ENCODE assay signal across 20 mouse cellular contexts in the genomic region with DNA sequence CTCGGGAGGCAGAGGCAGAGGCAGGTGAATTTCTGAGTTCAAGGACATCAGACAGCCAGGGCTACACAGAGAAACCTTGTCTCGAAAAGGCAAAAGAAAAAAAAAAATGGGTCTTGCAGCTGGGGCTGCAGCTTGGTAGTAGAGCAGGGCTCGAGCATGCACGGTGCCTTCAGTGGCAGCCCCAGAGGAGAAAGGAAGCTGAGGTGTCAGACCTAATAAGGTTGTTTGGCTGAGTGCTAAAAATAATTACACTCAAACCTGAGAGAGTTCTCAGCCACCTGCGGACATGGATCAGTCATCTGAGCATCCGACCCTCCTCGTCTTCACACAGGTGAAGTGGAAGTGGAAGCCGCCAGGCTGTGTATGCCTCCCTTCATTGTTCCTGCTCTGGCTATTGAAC. TPM values are rescaled to one million over a fixed set of nuclear protein-coding genes. Genes with fewer than 3 reads are reported as not detected.
DNase-seq lines count a peak whose midpoint lies in the region; ATAC-seq and TF ChIP-seq lines count a peak whose summit lies in the region.
"Had no signal": no experiment of that assay in that cellular context is flagged by ENCODE, and none has a peak within 500 bp of the region (broad histone marks: within the 10 kb centered on the region; RNA-seq: fewer than 3 reads in every experiment).

No protein-coding gene starts in this region.

- H3K9me3 ChIP-seq in embryonic facial prominence, embryonic 14.5 days (ENCODE audit: control insufficient read depth, low read length) = no peaks in the 10 kb centered on the region
- no peaks in the 10 kb centered on the region for H3K9me3 ChIP-seq in embryonic facial prominence, embryonic 10.5 days
- no peaks in the 10 kb centered on the region for H3K9me3 ChIP-seq in heart, postnatal 0 days (replicated peaks; ENCODE audit: control insufficient read depth, low read length)
- no peaks in the 10 kb centered on the region for H3K9me3 ChIP-seq in stomach, postnatal 0 days (ENCODE audit: control insufficient read depth, low read length)
- H3K9me3 ChIP-seq: forebrain, embryonic 13.5 days; limb, embryonic 15.5 days; megakaryocyte, embryonic 14.5 days; neural tube, embryonic 12.5 days had no signal

- no peak overlapping the region for H3K9ac ChIP-seq in embryonic facial prominence, embryonic 14.5 days (ENCODE audit: low read depth, low read length)
- H3K9ac ChIP-seq in heart, postnatal 0 days (replicated peaks; ENCODE audit: low read depth, low read length) = no peak overlapping the region
- no peak overlapping the region for H3K9ac ChIP-seq in stomach, postnatal 0 days (ENCODE audit: low read length)
- H3K9ac ChIP-seq: forebrain, embryonic 13.5 days; limb, embryonic 15.5 days; liver, postnatal 0 days; neural tube, embryonic 12.5 days had no signal

- 83% methylated on average over 8 of the region's 8 CpGs for WGBS in embryonic facial prominence, embryonic 14.5 days
- WGBS in embryonic facial prominence, embryonic 10.5 days = 88% methylated on average over 8 of the region's 8 CpGs
- 50% methylated on average over 8 of the region's 8 CpGs for WGBS in heart, postnatal 0 days
- WGBS in stomach, postnatal 0 days = 80% methylated on average over 8 of the region's 8 CpGs

- H3K36me3 ChIP-seq in embryonic facial prominence, embryonic 14.5 days (ENCODE audit: control insufficient read depth, insufficient read depth, low read length) = peaks cover 47% of the 10 kb centered on the region
- H3K36me3 ChIP-seq in embryonic facial prominence, embryonic 10.5 days (replicated peaks) = peaks cover 77% of the 10 kb centered on the region
- H3K36me3 ChIP-seq in heart, postnatal 0 days (replicated peaks; ENCODE audit: control insufficient read depth, insufficient read depth, low read length) = peaks cover 30% of the 10 kb centered on the region
- H3K36me3 ChIP-seq in stomach, postnatal 0 days (ENCODE audit: control insufficient read depth, insufficient read depth, low read length) = peaks cover 9% of the 10 kb centered on the region; the same call in 1 of the 2 replicates

- no peak overlapping the region for H3K4me2 ChIP-seq in embryonic facial prominence, embryonic 14.5 days (ENCODE audit: low read depth, low read length)
- H3K4me2 ChIP-seq in heart, postnatal 0 days (ENCODE audit: low read depth, low read length) = no peak overlapping the region
- no peak overlapping the region for H3K4me2 ChIP-seq in stomach, postnatal 0 days (replicated peaks; ENCODE audit: low read depth)
- H3K4me2 ChIP-seq: forebrain, embryonic 13.5 days; limb, embryonic 15.5 days; neural tube, embryonic 12.5 days had no signal

- H3K27me3 ChIP-seq in embryonic facial prominence, embryonic 14.5 days (replicated peaks; ENCODE audit: control insufficient read depth, insufficient read depth, low read length) = no peaks in the 10 kb centered on the region
- no peaks in the 10 kb centered on the region for H3K27me3 ChIP-seq in embryonic facial prominence, embryonic 10.5 days (replicated peaks; ENCODE audit: low read depth, poor library complexity, severe bottlenecking)
- no peaks in the 10 kb centered on the region for H3K27me3 ChIP-seq in heart, postnatal 0 days (ENCODE audit: control insufficient read depth, insufficient read depth, low read length)
- no peaks in the 10 kb centered on the region for H3K27me3 ChIP-seq in stomach, postnatal 0 days (ENCODE audit: control insufficient read depth, insufficient read depth, low read length)
- H3K27me3 ChIP-seq: forebrain, embryonic 13.5 days; limb, embryonic 15.5 days; megakaryocyte, embryonic 14.5 days; neural tube, embryonic 12.5 days; Patski had no signal

- no peak for TF ChIP-seq CTCF in heart, postnatal 0 days (IDR thresholded peaks at IDR 0.05; ENCODE audit: low read depth)
- no peak for TF ChIP-seq CTCF in stomach, postnatal 0 days (IDR thresholded peaks at IDR 0.05; ENCODE audit: low read depth)

- TF ChIP-seq EP300 in heart, postnatal 0 days (IDR thresholded peaks at IDR 0.05; ENCODE audit: low read depth) = no peak
- TF ChIP-seq EP300 in stomach, postnatal 0 days (optimal IDR thresholded peaks at IDR 0.05) = no peak

- no peak overlapping the region for H3K4me3 ChIP-seq in embryonic facial prominence, embryonic 14.5 days (ENCODE audit: low read depth, low read length)
- no peak overlapping the region for H3K4me3 ChIP-seq in embryonic facial prominence, embryonic 10.5 days
- H3K4me3 ChIP-seq in heart, postnatal 0 days (ENCODE audit: low read depth, low read length) = no peak overlapping the region
- H3K4me3 ChIP-seq in stomach, postnatal 0 days (ENCODE audit: low read depth, low read length) = no peak overlapping the region
- H3K4me3 ChIP-seq: forebrain, embryonic 13.5 days; limb, embryonic 15.5 days; megakaryocyte, embryonic 14.5 days; neural tube, embryonic 12.5 days had no signal

- intact Hi-C loops in heart, postnatal 14 days (cut with DNase I) = no loop called here

- peak; percentile 9 for DNase-seq in embryonic facial prominence, embryonic 14.5 days (ENCODE audit: low spot score)
- DNase-seq in embryonic facial prominence, embryonic 10.5 days (ENCODE audit: low spot score) = no peak
- no peak for DNase-seq in heart, postnatal 0 days (ENCODE audit: low spot score)
- no peak for DNase-seq in heart, postnatal 14 days
- DNase-seq in naive thymus-derived CD4-positive, alpha-beta T cell, adult 2 months (ENCODE audit: low read depth) = peak; percentile 49
- peak; percentile 72 for DNase-seq in thymus, postnatal 25 days
- no peak for DNase-seq in MN1 (ENCODE audit: low spot score)
- no peak for DNase-seq in stomach, postnatal 0 days (ENCODE audit: low spot score)
- DNase-seq: cerebellum, adult 9-11 months; gastrocnemius, postnatal 36 days; heart, postnatal 10 days; kidney, adult 8-10 months; kidney, postnatal 4 days; liver, postnatal 0 days; lung, postnatal 14 days had no signal

- H3K4me1 ChIP-seq in embryonic facial prominence, embryonic 14.5 days (ENCODE audit: control insufficient read depth, insufficient read depth, low read length) = no peaks in the 10 kb centered on the region; the same call in 1 of the 2 replicates
- peaks cover 4% of the 10 kb centered on the region; the same call in 1 of the 2 replicates for H3K4me1 ChIP-seq in embryonic facial prominence, embryonic 10.5 days
- peaks cover 9% of the 10 kb centered on the region; the same call in 1 of the 2 replicates for H3K4me1 ChIP-seq in heart, postnatal 0 days (ENCODE audit: control insufficient read depth, insufficient read depth)
- peaks cover 7% of the 10 kb centered on the region for H3K4me1 ChIP-seq in stomach, postnatal 0 days (replicated peaks; ENCODE audit: control insufficient read depth, insufficient read depth)
- H3K4me1 ChIP-seq: forebrain, embryonic 13.5 days; neural tube, embryonic 12.5 days had no signal

- H3K27ac ChIP-seq in embryonic facial prominence, embryonic 14.5 days (replicated peaks; ENCODE audit: low read depth, low read length) = no peak overlapping the region
- H3K27ac ChIP-seq in embryonic facial prominence, embryonic 10.5 days (replicated peaks) = no peak overlapping the region
- H3K27ac ChIP-seq in heart, postnatal 0 days (ENCODE audit: low read depth) = peak overlapping the region; percentile 33; the same call in 1 of the 2 replicates
- H3K27ac ChIP-seq in stomach, postnatal 0 days (replicated peaks) = no peak overlapping the region
- H3K27ac ChIP-seq: forebrain, embryonic 13.5 days; limb, embryonic 15.5 days; neural tube, embryonic 12.5 days had no signal

- 0 out of 2 replicates have a peak, but pooled peaks have one; percentile 20 for ATAC-seq in embryonic facial prominence, embryonic 14.5 days (ENCODE audit: low read depth)
- no peak for ATAC-seq in heart, postnatal 0 days (ENCODE audit: insufficient read depth, low read depth)
- no peak for ATAC-seq in stomach, postnatal 0 days (ENCODE audit: low FRiP score, low TSS enrichment)
- ATAC-seq: forebrain, embryonic 13.5 days; liver, postnatal 0 days; Patski had no signal

RNA-seq across cellular contexts. Expression of a gene that starts 26.5 kb away (rescaled TPM):
- polyA plus RNA-seq in embryonic facial prominence, embryonic 14.5 days (2014; fragmentation: Nextera tagmentation; extraction: Ambion mirVana) = 7.9 and 8.1 TPM in 2 replicates
- 8.0 and 8.9 TPM in 2 replicates for polyA plus RNA-seq in embryonic facial prominence, embryonic 10.5 days (2016; fragmentation: Nextera tagmentation; extraction: Ambion mirVana)
- 33.9 and 40.3 TPM in 2 replicates for total RNA-seq in heart, postnatal 0 days (2014; rRNA removed; ENCODE audit: low replicate concordance)
- 16.8 and 20.5 TPM in 2 replicates for polyA plus RNA-seq in heart, postnatal 0 days (2015; fragmentation: Nextera tagmentation; extraction: Ambion mirVana)
- 10 to 100 TPM; 85.5 to 87.2 TPM for total RNA-seq in heart, postnatal 14 days (2021)
- 7.8 and 8.2 TPM in 2 replicates for polyA plus RNA-seq in stomach, postnatal 0 days (2015; fragmentation: Nextera tagmentation; extraction: Ambion mirVana)

RNA-seq across cellular contexts. Expression of a gene that starts 43.3 kb away (rescaled TPM):
- 8.0 and 9.8 TPM in 2 replicates for polyA plus RNA-seq in embryonic facial prominence, embryonic 14.5 days (2014; fragmentation: Nextera tagmentation; extraction: Ambion mirVana)
- polyA plus RNA-seq in embryonic facial prominence, embryonic 10.5 days (2016; fragmentation: Nextera tagmentation; extraction: Ambion mirVana) = 11.4 and 12.6 TPM in 2 replicates
- 2.0 and 13.9 TPM in 2 replicates for total RNA-seq in heart, postnatal 0 days (2014; rRNA removed; ENCODE audit: low replicate concordance)
- 7.5 and 8.2 TPM in 2 replicates for polyA plus RNA-seq in heart, postnatal 0 days (2015; fragmentation: Nextera tagmentation; extraction: Ambion mirVana)
- total RNA-seq in heart, postnatal 14 days (2021) = 1 to 10 TPM; 1.4 to 1.5 TPM
- polyA plus RNA-seq in stomach, postnatal 0 days (2015; fragmentation: Nextera tagmentation; extraction: Ambion mirVana) = 5.2 and 5.3 TPM in 2 replicates

RNA-seq across cellular contexts. Expression of a gene that starts 43.5 kb away (rescaled TPM):
- polyA plus RNA-seq in embryonic facial prominence, embryonic 14.5 days (2014; fragmentation: Nextera tagmentation; extraction: Ambion mirVana) = 211 and 218 TPM in 2 replicates
- 194 and 197 TPM in 2 replicates for polyA plus RNA-seq in embryonic facial prominence, embryonic 10.5 days (2016; fragmentation: Nextera tagmentation; extraction: Ambion mirVana)
- 84.0 and 92.5 TPM in 2 replicates for total RNA-seq in heart, postnatal 0 days (2014; rRNA removed; ENCODE audit: low replicate concordance)
- polyA plus RNA-seq in heart, postnatal 0 days (2015; fragmentation: Nextera tagmentation; extraction: Ambion mirVana) = 184 and 206 TPM in 2 replicates
- total RNA-seq in heart, postnatal 14 days (2021) = 100 to 1,000 TPM in 1 of 2 experiments, 10 to 100 TPM in 1; 86.7 to 103 TPM
- polyA plus RNA-seq in stomach, postnatal 0 days (2015; fragmentation: Nextera tagmentation; extraction: Ambion mirVana) = 187 and 191 TPM in 2 replicates

RNA-seq across cellular contexts. Expression of a gene that starts 46.4 kb away (rescaled TPM):
- 5.1 and 7.3 TPM in 2 replicates for polyA plus RNA-seq in embryonic facial prominence, embryonic 14.5 days (2014; fragmentation: Nextera tagmentation; extraction: Ambion mirVana)
- polyA plus RNA-seq in embryonic facial prominence, embryonic 10.5 days (2016; fragmentation: Nextera tagmentation; extraction: Ambion mirVana) = 4.8 and 5.5 TPM in 2 replicates
- total RNA-seq in heart, postnatal 0 days (2014; rRNA removed; ENCODE audit: low replicate concordance) = 5.7 and 21.6 TPM in 2 replicates
- polyA plus RNA-seq in heart, postnatal 0 days (2015; fragmentation: Nextera tagmentation; extraction: Ambion mirVana) = 2.3 TPM in 2 replicates
- 1 to 10 TPM; 5.2 to 6.7 TPM for total RNA-seq in heart, postnatal 14 days (2021)
- 2.3 TPM in 2 replicates for polyA plus RNA-seq in stomach, postnatal 0 days (2015; fragmentation: Nextera tagmentation; extraction: Ambion mirVana)

Comparison
In these comparisons a context has a peak if more than half of its experiments do, and no peak if none do; other contexts are left out.
1. DNase-seq: peak in embryonic facial prominence, embryonic 14.5 days (single experiment), naive thymus-derived CD4-positive, alpha-beta T cell, adult 2 months (single experiment) and thymus, postnatal 25 days (single experiment); none in embryonic facial prominence, embryonic 10.5 days (single experiment), heart, postnatal 0 days (single experiment), heart, postnatal 14 days (0 of 2), MN1 (single experiment) and stomach, postnatal 0 days (single experiment).